9 mouse cellular contexts compared by ENCODE assay signal in the genomic region with DNA sequence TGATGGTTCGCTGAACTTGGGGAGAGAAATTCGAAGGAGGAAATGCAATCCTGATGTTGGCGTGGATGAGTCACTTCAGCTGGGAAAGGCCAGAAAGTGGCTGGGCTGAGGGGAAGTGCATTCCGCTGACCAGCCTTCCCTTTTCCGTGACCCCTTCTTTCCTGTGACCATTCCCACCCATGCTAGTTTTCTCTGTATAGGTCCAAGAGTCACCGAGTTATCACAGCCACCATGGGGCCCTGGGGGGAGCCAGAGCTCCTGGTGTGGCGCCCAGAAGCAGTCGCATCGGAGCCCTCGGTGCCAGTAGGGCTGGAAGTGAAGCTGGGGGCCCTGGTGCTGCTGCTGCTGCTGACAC. TPM values are rescaled to one million over a fixed set of nuclear protein-coding genes. Genes with fewer than 3 reads are reported as not detected.
DNase-seq lines count a peak whose midpoint lies in the region; ATAC-seq and TF ChIP-seq lines count a peak whose summit lies in the region.
"Had no signal": no experiment of that assay in that cellular context is flagged by ENCODE, and none has a peak within 500 bp of the region (broad histone marks: within the 10 kb centered on the region; RNA-seq: fewer than 3 reads in every experiment).

No protein-coding gene starts in this region.

- 0% methylated on average over 10 of the region's 10 CpGs for WGBS in liver, embryonic 14.5 days (ENCODE audit: insufficient replicate concordance)
- 10% methylated on average over 10 of the region's 10 CpGs for WGBS in neural tube, embryonic 12.5 days

- TF ChIP-seq CTCF in ES-Bruce4 (IDR thresholded peaks at IDR 0.05; ENCODE audit: low read depth, low read length) = no peak
- TF ChIP-seq CTCF in embryonic fibroblast, embryonic 13.5 days (IDR thresholded peaks at IDR 0.05; ENCODE audit: borderline replicate concordance, insufficient read depth, low read length) = no peak
- no peak for TF ChIP-seq CTCF in liver, embryonic 14.5 days (IDR thresholded peaks at IDR 0.05; ENCODE audit: low read depth)

- peak overlapping the region; percentile 79 for H3K4me2 ChIP-seq in liver, embryonic 14.5 days (ENCODE audit: low read depth)
- peak overlapping the region; percentile 76 for H3K4me2 ChIP-seq in neural tube, embryonic 12.5 days (replicated peaks)

- H3K4me3 ChIP-seq in ES-Bruce4 (ENCODE audit: low read depth, low read length) = peak overlapping the region; percentile 96
- peak overlapping the region; percentile 69 for H3K4me3 ChIP-seq in embryonic fibroblast, embryonic 13.5 days (ENCODE audit: insufficient read depth, low read length)
- H3K4me3 ChIP-seq in liver, embryonic 14.5 days (ENCODE audit: insufficient read depth in 1 of 2, low read depth in 2 of 2, low read length in 2 of 2) = peak overlapping the region; percentile 69 to 89
- H3K4me3 ChIP-seq in neural tube, embryonic 12.5 days = peak overlapping the region; percentile 64

- ATAC-seq in cerebellum, adult (ENCODE audit: insufficient number of reproducible peaks, low FRiP score, low TSS enrichment) = no peak
- ATAC-seq in liver, embryonic 14.5 days (ENCODE audit: insufficient read depth) = peak; percentile 7; the same call in 1 of the 2 replicates
- no peak for ATAC-seq in neural tube, embryonic 12.5 days (ENCODE audit: low FRiP score, low read depth)

- TF ChIP-seq EP300 in ES-Bruce4 (IDR thresholded peaks at IDR 0.05; ENCODE audit: insufficient read depth, low read depth, low read length) = no peak
- no peak for TF ChIP-seq EP300 in liver, embryonic 14.5 days (IDR thresholded peaks at IDR 0.05; ENCODE audit: low read depth)

- peak overlapping the region; percentile 86 for H3K9ac ChIP-seq in ES-Bruce4 (ENCODE audit: low read depth, poor library complexity, severe bottlenecking)
- H3K9ac ChIP-seq in liver, embryonic 14.5 days (replicated peaks) = peak overlapping the region; percentile 73
- H3K9ac ChIP-seq in neural tube, embryonic 12.5 days = peak overlapping the region; percentile 72

- peaks cover 10% of the 10 kb centered on the region; the same call in 1 of the 2 replicates for H3K36me3 ChIP-seq in ES-Bruce4 (ENCODE audit: control insufficient read depth, insufficient read depth, low read length, poor library complexity, severe bottlenecking)
- H3K36me3 ChIP-seq in liver, embryonic 14.5 days (replicated peaks; ENCODE audit: control insufficient read depth, insufficient read depth, low read depth) = no peaks in the 10 kb centered on the region; the same call in 1 of the 2 replicates
- peaks cover 13% of the 10 kb centered on the region for H3K36me3 ChIP-seq in neural tube, embryonic 12.5 days

- DNase-seq in cerebellum, adult 11-12 months = peak; percentile 57
- peak; percentile 52 for DNase-seq in heart, postnatal 4 days
- DNase-seq in liver, embryonic 14.5 days (ENCODE audit: low read depth in 3 of 3, low spot score in 3 of 3) = no peak
- no peak for DNase-seq in layer of hippocampus, postnatal 25 days (ENCODE audit: extremely low spot score in 1 of 2, low spot score in 1 of 2)

- no peaks in the 10 kb centered on the region for H3K9me3 ChIP-seq in ES-Bruce4 (replicated peaks; ENCODE audit: control insufficient read depth, insufficient read depth, low read length, poor library complexity, severe bottlenecking)
- no peaks in the 10 kb centered on the region for H3K9me3 ChIP-seq in liver, embryonic 14.5 days (ENCODE audit: control insufficient read depth, low read length)
- H3K9me3 ChIP-seq in neural tube, embryonic 12.5 days = no peaks in the 10 kb centered on the region

- TF ChIP-seq POLR2A in ES-Bruce4 (IDR thresholded peaks at IDR 0.05; ENCODE audit: insufficient read depth, low read length) = no peak
- TF ChIP-seq POLR2A in embryonic fibroblast, embryonic 13.5 days (IDR thresholded peaks at IDR 0.05; ENCODE audit: low read depth, low read length) = no peak

- H3K27me3 ChIP-seq in ES-Bruce4 (ENCODE audit: control insufficient read depth, insufficient read depth, low read length, poor library complexity, severe bottlenecking) = no peaks in the 10 kb centered on the region
- H3K27me3 ChIP-seq in liver, embryonic 14.5 days (ENCODE audit: control insufficient read depth, insufficient read depth, low read length) = no peaks in the 10 kb centered on the region
- no peaks in the 10 kb centered on the region for H3K27me3 ChIP-seq in neural tube, embryonic 12.5 days (replicated peaks)

- peak overlapping the region; percentile 55 for H3K27ac ChIP-seq in ES-Bruce4 (ENCODE audit: insufficient read depth, low read length)
- H3K27ac ChIP-seq in embryonic fibroblast, embryonic 13.5 days (ENCODE audit: insufficient read depth, low read length) = peak overlapping the region; percentile 80
- no peak overlapping the region for H3K27ac ChIP-seq in liver, embryonic 14.5 days
- H3K27ac ChIP-seq in neural tube, embryonic 12.5 days = no peak overlapping the region

- H3K4me1 ChIP-seq in ES-Bruce4 (ENCODE audit: control insufficient read depth, insufficient read depth, low read length) = no peaks in the 10 kb centered on the region
- peaks cover 13% of the 10 kb centered on the region for H3K4me1 ChIP-seq in embryonic fibroblast, embryonic 13.5 days (ENCODE audit: control insufficient read depth, insufficient read depth, low read length)
- peaks cover 4 to 9% of the 10 kb centered on the region in 2 experiments for H3K4me1 ChIP-seq in liver, embryonic 14.5 days (replicated peaks; ENCODE audit: control insufficient read depth in 2 of 2, insufficient read depth in 2 of 2, low read length in 1 of 2)
- peaks cover 11% of the 10 kb centered on the region for H3K4me1 ChIP-seq in neural tube, embryonic 12.5 days

RNA-seq across cellular contexts. Expression of a gene that starts 0.8 kb away (rescaled TPM):
- 60.5 and 62.4 TPM in 2 replicates for polyA plus RNA-seq in ES-Bruce4 (2011; ENCODE audit: insufficient read depth, insufficient read length, low read depth, missing spikeins)
- polyA plus RNA-seq in embryonic fibroblast, embryonic 13.5 days (2011; ENCODE audit: insufficient read length, low read depth, missing spikeins) = 253 and 312 TPM in 2 replicates
- 100 to 1,000 TPM; 101 to 106 TPM for total RNA-seq in heart, postnatal 4 days (2021)
- polyA plus RNA-seq in liver, embryonic 14.5 days (2012; rRNA removed) = 9.8 and 10.8 TPM in 2 replicates
- 24.1 and 24.9 TPM in 2 replicates for polyA plus RNA-seq in liver, embryonic 14.5 days (2014; fragmentation: Nextera tagmentation; extraction: Ambion mirVana)
- 33.8 and 44.2 TPM in 2 replicates for polyA plus RNA-seq in neural tube, embryonic 12.5 days (2016; fragmentation: Nextera tagmentation; extraction: Ambion mirVana)
- total RNA-seq in layer of hippocampus, postnatal 25 days (2021) = 10 to 100 TPM; 49.9 to 51.1 TPM

RNA-seq across cellular contexts. Expression of a gene that starts 5.2 kb away (rescaled TPM):
- 32.4 and 34.6 TPM in 2 replicates for polyA plus RNA-seq in ES-Bruce4 (2011; ENCODE audit: insufficient read depth, insufficient read length, low read depth, missing spikeins)
- polyA plus RNA-seq in embryonic fibroblast, embryonic 13.5 days (2011; ENCODE audit: insufficient read length, low read depth, missing spikeins) = 29.5 and 34.3 TPM in 2 replicates
- 10 to 100 TPM; 18.0 to 18.8 TPM for total RNA-seq in heart, postnatal 4 days (2021)
- 7.6 and 8.9 TPM in 2 replicates for polyA plus RNA-seq in liver, embryonic 14.5 days (2012; rRNA removed)
- 3.2 TPM in 2 replicates for polyA plus RNA-seq in liver, embryonic 14.5 days (2014; fragmentation: Nextera tagmentation; extraction: Ambion mirVana)
- polyA plus RNA-seq in neural tube, embryonic 12.5 days (2016; fragmentation: Nextera tagmentation; extraction: Ambion mirVana) = 22.4 and 25.3 TPM in 2 replicates
- 10 to 100 TPM; 27.9 to 39.0 TPM for total RNA-seq in layer of hippocampus, postnatal 25 days (2021)

RNA-seq across cellular contexts. Expression of a gene that starts 5.4 kb away (rescaled TPM):
- 3.7 and 4.6 TPM in 2 replicates for polyA plus RNA-seq in ES-Bruce4 (2011; ENCODE audit: insufficient read depth, insufficient read length, low read depth, missing spikeins)
- 2.0 and 2.3 TPM in 2 replicates for polyA plus RNA-seq in embryonic fibroblast, embryonic 13.5 days (2011; ENCODE audit: insufficient read length, low read depth, missing spikeins)
- under 1 TPM; 0.18 to 0.19 TPM for total RNA-seq in heart, postnatal 4 days (2021)
- polyA plus RNA-seq in liver, embryonic 14.5 days (2012; rRNA removed) = 0.15 and 0.27 TPM in 2 replicates
- 0.24 and 0.28 TPM in 2 replicates for polyA plus RNA-seq in liver, embryonic 14.5 days (2014; fragmentation: Nextera tagmentation; extraction: Ambion mirVana)
- 3.8 and 4.2 TPM in 2 replicates for polyA plus RNA-seq in neural tube, embryonic 12.5 days (2016; fragmentation: Nextera tagmentation; extraction: Ambion mirVana)
- not detected for total RNA-seq in layer of hippocampus, postnatal 25 days (2021)
- total RNA-seq: layer of hippocampus, postnatal 10 days had no signal

RNA-seq across cellular contexts. Expression of a gene that starts 16.3 kb away (rescaled TPM):
- 12.3 and 12.8 TPM in 2 replicates for polyA plus RNA-seq in ES-Bruce4 (2011; ENCODE audit: insufficient read depth, insufficient read length, low read depth, missing spikeins)
- polyA plus RNA-seq in embryonic fibroblast, embryonic 13.5 days (2011; ENCODE audit: insufficient read length, low read depth, missing spikeins) = 6.8 and 10.3 TPM in 2 replicates
- total RNA-seq in heart, postnatal 4 days (2021) = 10 to 100 TPM; 22.2 to 22.3 TPM
- 3.9 and 4.6 TPM in 2 replicates for polyA plus RNA-seq in liver, embryonic 14.5 days (2012; rRNA removed)
- 1.0 and 1.6 TPM in 2 replicates for polyA plus RNA-seq in liver, embryonic 14.5 days (2014; fragmentation: Nextera tagmentation; extraction: Ambion mirVana)
- 6.6 and 6.8 TPM in 2 replicates for polyA plus RNA-seq in neural tube, embryonic 12.5 days (2016; fragmentation: Nextera tagmentation; extraction: Ambion mirVana)
- 10 to 100 TPM; 31.6 to 34.1 TPM for total RNA-seq in layer of hippocampus, postnatal 25 days (2021)

RNA-seq across cellular contexts. Expression of a gene that starts 17.3 kb away (rescaled TPM):
- polyA plus RNA-seq in ES-Bruce4 (2011; ENCODE audit: insufficient read depth, insufficient read length, low read depth, missing spikeins) = 23.7 and 24.5 TPM in 2 replicates
- 47.1 and 47.5 TPM in 2 replicates for polyA plus RNA-seq in embryonic fibroblast, embryonic 13.5 days (2011; ENCODE audit: insufficient read length, low read depth, missing spikeins)
- total RNA-seq in heart, postnatal 4 days (2021) = 10 to 100 TPM; 40.9 to 47.4 TPM
- polyA plus RNA-seq in liver, embryonic 14.5 days (2012; rRNA removed) = 18.8 and 21.2 TPM in 2 replicates
- 48.8 and 55.9 TPM in 2 replicates for polyA plus RNA-seq in liver, embryonic 14.5 days (2014; fragmentation: Nextera tagmentation; extraction: Ambion mirVana)
- polyA plus RNA-seq in neural tube, embryonic 12.5 days (2016; fragmentation: Nextera tagmentation; extraction: Ambion mirVana) = 86.3 and 86.7 TPM in 2 replicates
- 10 to 100 TPM; 42.4 to 43.4 TPM for total RNA-seq in layer of hippocampus, postnatal 25 days (2021)

Comparison
In these comparisons a context has a peak if more than half of its experiments do, and no peak if none do; other contexts are left out.
1. DNase-seq: peak in cerebellum, adult 11-12 months (single experiment) and heart, postnatal 4 days (single experiment); none in liver, embryonic 14.5 days (0 of 3) and layer of hippocampus, postnatal 25 days (0 of 2).
2. H3K27ac ChIP-seq: peak in ES-Bruce4 (single experiment) and embryonic fibroblast, embryonic 13.5 days (single experiment); none in liver, embryonic 14.5 days (single experiment) and neural tube, embryonic 12.5 days (single experiment).
3. Peak in every context shown above with its lines, with median percentiles within 50 percentile points of each other: H3K4me3 ChIP-seq and H3K9ac ChIP-seq.